Mouse (Mus musculus) lung, postnatal 4 days (tissue): ENCODE data around the gene Olfr492.

Source experiments
- DNase-seq, 2 experiments: peaks; one replicate each; pipeline ENCODE4 v3.0.0; 2021

Olfr492 gene

GRCm38 (mm10) chr7:108323574-108323973 is at the start of gene Olfr492:
Gene Olfr492 (minus strand): TSS chr7:108323674.
- no peak for DNase-seq

- DNase-seq = no peak
These were observed 41.6 kb upstream of the Olfr492 start, which contains the start of gene Olfr494 for GRCm38 (mm10) chr7:108365035-108365434. Gene Olfr494 (plus strand): TSS chr7:108365335.

- DNase-seq = no peak
These were observed 23.4 kb upstream of the Olfr492 start, which contains the start of gene Olfr493 for GRCm38 (mm10) chr7:108346879-108347278. Gene Olfr493 (minus strand): TSS chr7:108346979.

GRCm38 (mm10) chr7:108313151-108313550 is 10.3 kb downstream of the Olfr492 start, which contains the start of gene Olfr491:
Gene Olfr491 (plus strand): TSS chr7:108313451.
- DNase-seq = no peak

- no peak for DNase-seq
These were observed 34.6 kb downstream of the Olfr492 start, which contains the start of gene Olfr490 for GRCm38 (mm10) chr7:108288834-108289233. Gene Olfr490 (minus strand): TSS chr7:108288934.
